Mouse (Mus musculus) kidney, embryonic 16.5 days (tissue): Measurements from ENCODE around the gene Ndst2. TPM values are rescaled to one million over a fixed set of nuclear protein-coding genes. Genes with fewer than 3 reads are reported as not detected.

Experiments used
- ATAC-seq: fragments of 200-750 bp; cut with Nextera tagmentation; 2 replicates; pipeline ENCODE4 v1.8.0; 2017; ENCODE audit warnings: moderate TSS enrichment; ENCODE audit not compliant: low FRiP score, low TSS enrichment
- H3K27ac ChIP-seq: fragments of 300-500 bp; sonication (generic); 2 replicates; pipeline ENCODE4 v1.5.1; 2014; ENCODE audit warnings: low read length
- H3K27me3 ChIP-seq: fragments of 300-500 bp; sonication (generic); 2 replicates; pipeline ENCODE4 v1.6.1; 2014; ENCODE audit warnings: low read length, control low read depth, mixed read lengths; ENCODE audit not compliant: insufficient read depth
- H3K36me3 ChIP-seq: fragments of 300-500 bp; sonication (generic); 2 replicates; pipeline ENCODE4 v1.6.1; 2014; ENCODE audit warnings: low read length, control low read depth, mixed read lengths; ENCODE audit not compliant: insufficient read depth
- H3K4me1 ChIP-seq: fragments of 300-500 bp; sonication (generic); 2 replicates; pipeline ENCODE4 v1.6.1; 2014; ENCODE audit warnings: low read length, control low read depth, mixed read lengths; ENCODE audit not compliant: insufficient read depth
- H3K4me2 ChIP-seq: fragments of 300-500 bp; sonication (generic); replicated peaks from 2 replicates; pipeline ENCODE4 v1.6.1; 2014; ENCODE audit warnings: low read depth, low read length
- H3K4me3 ChIP-seq: fragments of 300-500 bp; sonication (generic); 2 replicates; pipeline ENCODE4 v1.5.1; 2014; ENCODE audit warnings: mild to moderate bottlenecking, low read length
- H3K9ac ChIP-seq: fragments of 300-500 bp; sonication (generic); replicated peaks from 2 replicates; pipeline ENCODE4 v1.6.1; 2014; ENCODE audit warnings: low read length
- H3K9me3 ChIP-seq: fragments of 300-500 bp; sonication (generic); 2 replicates; pipeline ENCODE4 v1.6.1; 2016; ENCODE audit warnings: low read length, control low read depth
- WGBS: fragments of 180-500 bp; shearing (Covaris S2); extraction: QIAGEN DNeasy Blood & Tissue Kit; methylation state at CpG from one replicate; pipeline ENCODE4 v1.1.7; 2014; 5-methylcytosine and 5-hydroxymethylcytosine counted together
- polyA plus RNA-seq: library from polyadenylated mRNA; unstranded; fragments of >200 nt; fragmentation: Nextera tagmentation; extraction: Ambion mirVana; gene quantifications from 2 replicates; pipeline ENCODE4 v1.2.1, GENCODE M21; 2015

The Ndst2 gene
- polyA plus RNA-seq, 1 experiment from 2014 or later, result 31.6 TPM

DNA sequence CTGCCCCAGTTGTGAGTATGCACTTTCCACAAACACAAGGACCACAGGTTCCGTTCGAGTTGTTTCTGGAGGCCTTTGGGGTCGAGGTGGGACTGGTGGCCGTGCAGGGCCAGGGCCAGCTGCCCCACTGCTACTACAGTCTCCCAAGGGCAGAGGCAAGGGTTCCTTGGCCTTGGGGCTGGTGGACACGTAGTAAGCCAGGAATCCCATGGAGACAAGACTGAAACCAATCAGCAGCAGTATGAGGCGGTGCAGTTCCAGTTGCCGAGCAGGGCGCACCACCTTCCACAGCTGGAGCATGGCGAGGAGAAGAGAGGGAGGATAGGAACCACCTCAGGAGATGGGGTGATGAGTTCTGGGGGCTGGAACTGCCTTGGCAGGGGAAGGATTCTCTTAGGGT lies 4.5 kb downstream of the Ndst2 start:
- ATAC-seq, result no peak
- Histone ChIP-seq H3K4me2 (no peak overlapping the region), H3K27me3 (no peaks in the 10 kb centered on the region), H3K4me1 (peaks cover 18% of the 10 kb centered on the region), H3K4me3 (no peak overlapping the region), H3K36me3 (peaks cover 45% of the 10 kb centered on the region), H3K9ac (no peak overlapping the region), H3K27ac (no peak overlapping the region), H3K9me3 (no peaks in the 10 kb centered on the region)
- WGBS, result 80% methylated on average over 9 of the region's 9 CpGs

GRCm38 (mm10) chr14:20725660-20726339 lies 8.6 kb downstream of the Ndst2 start:
- ATAC-seq, result no peak
- H3K27ac ChIP-seq, result no peak overlapping the region
- H3K36me3 ChIP-seq, result peaks cover 84% of the 10 kb centered on the region
- no peaks in the 10 kb centered on the region for H3K27me3 ChIP-seq
- no peak overlapping the region for H3K9ac ChIP-seq
- H3K4me3 ChIP-seq, result no peak overlapping the region
- no peaks in the 10 kb centered on the region for H3K9me3 ChIP-seq
- no peaks in the 10 kb centered on the region for H3K4me1 ChIP-seq
- no peak overlapping the region for H3K4me2 ChIP-seq
- 57% methylated on average over 6 of the region's 6 CpGs for WGBS

DNA sequence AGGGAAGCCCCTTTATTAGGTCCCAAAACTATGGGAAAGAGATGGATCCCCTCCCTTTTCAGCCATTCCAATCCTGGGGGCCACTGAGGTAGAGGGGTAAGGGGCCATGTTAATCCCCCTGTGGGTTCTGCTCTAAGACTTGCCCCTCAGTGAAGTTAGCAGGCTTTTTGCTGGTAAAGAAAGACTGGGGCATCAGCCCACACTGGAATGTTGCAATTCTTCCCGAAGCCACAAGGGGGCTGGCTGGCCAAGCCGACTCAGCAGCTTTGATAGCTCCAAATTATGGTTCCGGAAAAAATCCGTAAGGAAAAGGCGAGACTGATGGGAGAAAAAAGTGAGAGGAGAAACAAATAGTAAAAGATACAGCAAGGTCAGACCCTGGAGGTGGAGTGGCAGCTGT lies 10.3 kb downstream of the Ndst2 start:
- WGBS, result 26% methylated on average over 5 of the region's 5 CpGs
- H3K9me3 ChIP-seq, result no peaks in the 10 kb centered on the region
- H3K9ac ChIP-seq, result no peak overlapping the region
- no peaks in the 10 kb centered on the region for H3K27me3 ChIP-seq
- H3K4me1 ChIP-seq, result no peaks in the 10 kb centered on the region
- ATAC-seq, result 0 out of 2 replicates have a peak, but pooled peaks have one; percentile 10
- H3K4me3 ChIP-seq, result no peak overlapping the region
- H3K36me3 ChIP-seq, result peaks cover 86% of the 10 kb centered on the region
- H3K4me2 ChIP-seq, result no peak overlapping the region
- H3K27ac ChIP-seq, result no peak overlapping the region

DNA sequence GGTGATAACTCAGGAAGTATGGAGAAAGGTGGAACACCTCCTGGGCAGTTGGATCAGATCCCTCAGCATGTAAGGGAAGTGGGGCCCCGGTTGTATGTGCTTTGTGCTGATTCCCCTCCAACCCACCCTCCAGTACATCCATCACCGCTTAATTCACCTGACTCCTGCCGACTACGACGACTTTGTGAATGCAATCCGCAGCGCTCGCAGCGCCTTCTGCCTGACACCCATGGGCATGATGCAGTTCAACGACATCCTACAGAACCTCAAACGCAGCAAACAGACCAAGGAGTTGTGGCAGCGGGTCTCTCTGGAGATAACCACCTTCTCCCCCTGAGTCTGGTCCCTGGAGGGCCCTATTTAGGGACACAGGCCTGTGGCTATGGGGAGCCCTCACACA lies 11.4 kb downstream of the Ndst2 start:
- ATAC-seq, result no peak
- WGBS, result 93% methylated on average over 12 of the region's 12 CpGs
- Histone ChIP-seq H3K27me3 (no peaks in the 10 kb centered on the region), H3K36me3 (peaks cover 87% of the 10 kb centered on the region), H3K4me2 (no peak overlapping the region), H3K9me3 (no peaks in the 10 kb centered on the region), H3K4me1 (no peaks in the 10 kb centered on the region), H3K9ac (no peak overlapping the region), H3K27ac (no peak overlapping the region), H3K4me3 (no peak overlapping the region)

GRCm38 (mm10) chr14:20721371-20721770 lies 13.0 kb downstream of the Ndst2 start:
- peaks cover 86% of the 10 kb centered on the region for H3K36me3 ChIP-seq
- WGBS, result 90% methylated on average over 4 of the region's 4 CpGs
- no peaks in the 10 kb centered on the region for H3K27me3 ChIP-seq
- H3K27ac ChIP-seq, result no peak overlapping the region
- H3K4me1 ChIP-seq, result no peaks in the 10 kb centered on the region
- ATAC-seq, result 0 out of 2 replicates have a peak, but pooled peaks have one; percentile 18
- no peak overlapping the region for H3K4me3 ChIP-seq
- H3K9ac ChIP-seq, result no peak overlapping the region
- H3K9me3 ChIP-seq, result no peaks in the 10 kb centered on the region
- H3K4me2 ChIP-seq, result no peak overlapping the region

DNA sequence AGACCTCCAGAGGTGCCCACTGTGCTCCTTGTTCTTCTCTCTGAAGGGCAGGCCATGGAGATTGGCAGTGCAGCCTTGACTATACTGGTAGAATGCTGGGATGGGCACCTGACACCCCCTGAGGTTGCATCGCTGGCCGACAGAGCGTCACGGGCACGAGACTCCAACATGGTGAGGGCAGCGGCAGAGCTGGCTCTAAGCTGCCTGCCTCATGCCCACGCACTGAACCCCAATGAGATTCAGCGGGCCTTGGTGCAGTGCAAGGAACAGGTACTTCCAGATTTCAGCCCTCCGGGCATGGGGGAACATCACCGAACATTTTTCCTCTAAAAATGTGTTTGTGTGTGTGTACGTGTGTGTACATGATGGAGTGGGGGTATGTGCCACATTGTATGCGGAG lies 14.6 kb downstream of the Ndst2 start:
- no peak for ATAC-seq
- Histone ChIP-seq H3K27me3 (no peaks in the 10 kb centered on the region), H3K27ac (no peak overlapping the region), H3K9me3 (no peaks in the 10 kb centered on the region), H3K9ac (no peak overlapping the region), H3K4me3 (no peak overlapping the region), H3K36me3 (peaks cover 81% of the 10 kb centered on the region), H3K4me1 (no peaks in the 10 kb centered on the region), H3K4me2 (no peak overlapping the region)
- 91% methylated on average over 12 of the region's 12 CpGs for WGBS

- no peaks in the 10 kb centered on the region for H3K4me1 ChIP-seq
- H3K4me2 ChIP-seq, result no peak overlapping the region
- H3K36me3 ChIP-seq, result peaks cover 83% of the 10 kb centered on the region
- H3K27me3 ChIP-seq, result no peaks in the 10 kb centered on the region
- no peak overlapping the region for H3K4me3 ChIP-seq
- H3K9me3 ChIP-seq, result no peaks in the 10 kb centered on the region
- H3K9ac ChIP-seq, result no peak overlapping the region
- no peak overlapping the region for H3K27ac ChIP-seq
- 88% methylated on average over 10 of the region's 10 CpGs for WGBS
- ATAC-seq, result no peak
Measured at GRCm38 (mm10) chr14:20718443-20718842, 15.9 kb downstream of the Ndst2 start.

GRCm38 (mm10) chr14:20713832-20714231 lies 20.5 kb downstream of the Ndst2 start:
- Histone ChIP-seq H3K36me3 (peaks cover 68% of the 10 kb centered on the region), H3K4me3 (no peak overlapping the region), H3K27me3 (no peaks in the 10 kb centered on the region), H3K9ac (no peak overlapping the region), H3K4me2 (no peak overlapping the region), H3K4me1 (peaks cover 6% of the 10 kb centered on the region), H3K9me3 (no peaks in the 10 kb centered on the region), H3K27ac (no peak overlapping the region)
- WGBS, result 82% methylated on average over 11 of the region's 11 CpGs
- ATAC-seq, result no peak

- Histone ChIP-seq H3K4me1 (peaks cover 20% of the 10 kb centered on the region), H3K9ac (peak overlapping the region; percentile 96), H3K9me3 (no peaks in the 10 kb centered on the region), H3K4me2 (peak overlapping the region; percentile 72), H3K36me3 (peaks cover 35% of the 10 kb centered on the region), H3K27ac (0 out of 2 replicates have a peak overlapping the region, but pooled peaks have one; percentile 65), H3K4me3 (peak overlapping the region; percentile 100), H3K27me3 (no peaks in the 10 kb centered on the region)
- WGBS, result 4% methylated on average over 10 of the region's 10 CpGs
- no peak for ATAC-seq
Measured at GRCm38 (mm10) chr14:20708239-20708638, 26.1 kb downstream of the Ndst2 start.
